ENCODE assay signal across 10 mouse cellular contexts in genomic region chr14:78896252-78896651, GRCm38 (mm10). TPM values are rescaled to one million over a fixed set of nuclear protein-coding genes. Genes with fewer than 3 reads are reported as not detected.
DNase-seq lines count a peak whose midpoint lies in the region; TF ChIP-seq lines count a peak whose summit lies in the region.
"Had no signal": no experiment of that assay in that cellular context is flagged by ENCODE, and none has a peak within 500 bp of the region (broad histone marks: within the 10 kb centered on the region; RNA-seq: fewer than 3 reads in every experiment).

No protein-coding gene starts in this region.

- no peak overlapping the region for H3K4me3 ChIP-seq in cerebellum, adult 2 months (replicated peaks; ENCODE audit: insufficient read depth, low read depth, low read length)
- H3K4me3 ChIP-seq: embryonic facial prominence, embryonic 15.5 days had no signal

- H3K27me3 ChIP-seq in cerebellum, adult 2 months (ENCODE audit: control insufficient read depth, insufficient read depth, low read length), result no peaks in the 10 kb centered on the region
- H3K27me3 ChIP-seq: embryonic facial prominence, embryonic 15.5 days had no signal

- TF ChIP-seq CTCF in cerebellum, adult 2 months (IDR thresholded peaks at IDR 0.05; ENCODE audit: borderline replicate concordance, insufficient read depth, low read depth, low read length), result no peak

- 25% methylated on average over 5 of the region's 5 CpGs for WGBS in cerebellum, adult 2 months

- peaks cover 13% of the 10 kb centered on the region for H3K4me1 ChIP-seq in cerebellum, adult 2 months (ENCODE audit: control insufficient read depth, insufficient read depth, low read length)

- H3K27ac ChIP-seq in cerebellum, adult 2 months (ENCODE audit: insufficient read depth, low read length), result 0 out of 2 replicates have a peak overlapping the region, but pooled peaks have one; percentile 36
- H3K27ac ChIP-seq: embryonic facial prominence, embryonic 15.5 days had no signal

- DNase-seq in layer of hippocampus, postnatal 14 days (ENCODE audit: low spot score in 2 of 2), result peak; percentile 40 to 70
- DNase-seq in layer of hippocampus, adult 8-10 months (ENCODE audit: low spot score in 2 of 2), result no peak
- peak; percentile 61 to 77 for DNase-seq in cerebellum, adult 2 months
- peak; percentile 58 for DNase-seq in gastrocnemius, postnatal 14 days
- peak; percentile 63 for DNase-seq in lung, postnatal 14 days
- no peak for DNase-seq in thymus, adult 18-20 months
- DNase-seq in left cerebral cortex, adult 9 months (ENCODE audit: low spot score in 2 of 2), result no peak
- DNase-seq: kidney, adult 18-20 months; thymus, postnatal 25 days had no signal

- intact Hi-C loops in gastrocnemius, postnatal 14 days (cut with DNase I; ENCODE audit: low total_unique reads), result no loop called here

- TF ChIP-seq POLR2A in cerebellum, adult 2 months (IDR thresholded peaks at IDR 0.05; ENCODE audit: borderline replicate concordance, insufficient read depth, low read length), result no peak

RNA-seq across cellular contexts. Expression of gene Vwa8, which starts 47.4 kb away (rescaled TPM):
- 10 to 100 TPM; 24.2 to 24.9 TPM for total RNA-seq in layer of hippocampus, postnatal 14 days (2021)
- 10 to 100 TPM; 30.4 to 39.6 (median 34.1) TPM for total RNA-seq in layer of hippocampus, adult 8-10 months (2022)
- 45.4 and 46.7 TPM in 2 replicates for polyA plus RNA-seq in cerebellum, adult 2 months (2012; rRNA removed)
- total RNA-seq in gastrocnemius, postnatal 14 days (2021), result 10 to 100 TPM; 54.5 to 69.9 TPM

Comparison
In these comparisons a context has a peak if more than half of its experiments do, and no peak if none do; other contexts are left out.
1. DNase-seq: peak in layer of hippocampus, postnatal 14 days (2 of 2), cerebellum, adult 2 months (2 of 2), gastrocnemius, postnatal 14 days (single experiment) and lung, postnatal 14 days (single experiment); none in layer of hippocampus, adult 8-10 months (0 of 2), thymus, adult 18-20 months (0 of 2) and left cerebral cortex, adult 9 months (0 of 2).